Mouse (Mus musculus) kidney, postnatal 0 days (tissue): Measurements from ENCODE around the gene Serp2. TPM values are rescaled to one million over a fixed set of nuclear protein-coding genes. Genes with fewer than 3 reads are reported as not detected.

ENCODE experiments used
- ATAC-seq: fragments of 200-750 bp; cut with Nextera tagmentation; replicated peaks from 2 replicates; pipeline ENCODE4 v1.8.0; 2017; ENCODE audit warnings: low read depth, moderate number of reproducible peaks, moderate TSS enrichment, moderate library complexity; ENCODE audit not compliant: low FRiP score
- DNase-seq: peaks from one replicate; pipeline ENCODE4 v3.0.0-alpha.2; 2016; ENCODE audit warnings: low spot score
- H3K27ac ChIP-seq: fragments of 300-500 bp; sonication (generic); 2 replicates; pipeline ENCODE4 v1.5.1; 2014; ENCODE audit warnings: mild to moderate bottlenecking
- H3K27me3 ChIP-seq: fragments of 300-500 bp; sonication (generic); 2 replicates; pipeline ENCODE4 v1.6.1; 2014; ENCODE audit warnings: low read length, mixed read lengths; ENCODE audit not compliant: insufficient read depth
- H3K36me3 ChIP-seq: fragments of 300-500 bp; sonication (generic); 2 replicates; pipeline ENCODE4 v1.6.1; 2014; ENCODE audit warnings: low read length, mixed read lengths; ENCODE audit not compliant: insufficient read depth
- H3K4me1 ChIP-seq: fragments of 300-500 bp; sonication (generic); replicated peaks from 2 replicates; pipeline ENCODE4 v1.6.1; 2014; ENCODE audit warnings: antibody characterized with exemption, low read length, mixed read lengths; ENCODE audit not compliant: insufficient read depth
- H3K4me2 ChIP-seq: fragments of 300-500 bp; sonication (generic); 2 replicates; pipeline ENCODE4 v1.6.1; 2014; ENCODE audit warnings: mild to moderate bottlenecking, low read length, moderate library complexity, mixed read lengths
- H3K4me3 ChIP-seq: fragments of 300-500 bp; sonication (generic); replicated peaks from 2 replicates; pipeline ENCODE4 v1.5.1; 2014; ENCODE audit warnings: low read depth, low read length
- H3K9ac ChIP-seq: fragments of 300-500 bp; sonication (generic); 2 replicates; pipeline ENCODE4 v1.6.1; 2014; ENCODE audit warnings: low read depth, low read length
- H3K9me3 ChIP-seq: fragments of 300-500 bp; sonication (generic); replicated peaks from 2 replicates; pipeline ENCODE4 v1.6.1; 2016; ENCODE audit warnings: low read length, inconsistent platforms, mixed read lengths
- CTCF ChIP-seq: IDR thresholded peaks from 2 replicates; pipeline ENCODE4 v1.5.1; 2016; ENCODE audit warnings: antibody characterized with exemption, low read depth, mild to moderate bottlenecking, moderate library complexity
- WGBS: fragments of 180-500 bp; shearing (Covaris S2); extraction: QIAGEN DNeasy Blood & Tissue Kit; methylation state at CpG from one replicate; pipeline ENCODE4 v1.1.7; 2014; 5-methylcytosine and 5-hydroxymethylcytosine counted together
- polyA plus RNA-seq: library from polyadenylated mRNA; unstranded; fragments of >200 nt; fragmentation: Nextera tagmentation; extraction: Ambion mirVana; gene quantifications from 2 replicates; pipeline ENCODE4 v1.2.1, GENCODE M21; 2015

Serp2 gene
- polyA plus RNA-seq, 1 experiment from 2014 or later = 13.7 TPM

DNA sequence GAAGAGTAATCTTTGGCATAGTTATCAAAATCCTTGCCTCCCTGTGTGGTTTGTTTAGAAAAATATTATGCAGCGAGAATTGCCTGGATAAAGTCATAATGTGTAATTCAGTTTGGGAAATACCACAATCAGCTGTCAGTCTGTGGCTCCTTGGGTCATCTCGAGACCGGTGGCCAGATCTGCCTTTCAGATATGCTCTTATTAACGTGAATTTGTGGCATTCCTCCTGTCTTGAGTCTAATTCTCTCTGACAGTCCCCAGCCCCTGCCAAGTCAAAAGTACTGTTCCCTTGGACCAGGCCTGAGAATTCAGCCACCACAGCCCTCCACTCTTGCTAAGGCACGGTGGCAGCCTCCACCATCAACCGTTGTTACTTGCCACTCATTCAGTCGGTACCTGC, 44.7 kb downstream of the Serp2 start:
- H3K4me1 ChIP-seq = peaks cover 19% of the 10 kb centered on the region
- no peak for ATAC-seq
- peaks cover 9% of the 10 kb centered on the region; the same call in 1 of the 2 replicates for H3K36me3 ChIP-seq
- no peak overlapping the region for H3K4me3 ChIP-seq
- no peak for TF ChIP-seq CTCF
- no peaks in the 10 kb centered on the region for H3K27me3 ChIP-seq
- no peak overlapping the region for H3K4me2 ChIP-seq
- no peaks in the 10 kb centered on the region for H3K9me3 ChIP-seq
- H3K9ac ChIP-seq = no peak overlapping the region
- no peak for DNase-seq
- WGBS = 88% methylated on average over 7 of the region's 7 CpGs
- no peak overlapping the region for H3K27ac ChIP-seq

DNA sequence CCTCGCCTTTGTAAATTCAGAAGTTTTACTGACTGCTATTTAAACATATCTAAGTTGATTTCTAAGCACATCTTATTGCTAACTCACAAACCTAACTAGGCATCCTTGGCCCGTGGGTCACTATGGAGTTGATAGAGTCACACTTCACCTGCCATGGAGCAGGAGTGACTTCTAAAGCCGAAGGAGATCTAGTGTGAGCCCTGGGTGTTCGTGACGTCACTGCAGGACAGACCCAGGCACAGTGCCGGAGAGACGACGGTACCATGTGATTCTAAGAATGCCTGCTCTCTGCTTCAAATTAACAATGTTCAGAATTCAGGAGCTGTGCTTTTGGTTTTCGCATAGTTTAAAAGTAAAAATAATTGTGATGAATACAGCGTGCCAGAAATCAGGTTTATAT, 48.0 kb downstream of the Serp2 start:
- no peak for TF ChIP-seq CTCF
- Histone ChIP-seq H3K9ac (no peak overlapping the region), H3K27me3 (no peaks in the 10 kb centered on the region), H3K9me3 (no peaks in the 10 kb centered on the region), H3K4me2 (no peak overlapping the region), H3K4me1 (peaks cover 13% of the 10 kb centered on the region; the same call in 1 of the 2 replicates), H3K27ac (no peak overlapping the region), H3K36me3 (peaks cover 18% of the 10 kb centered on the region; the same call in 1 of the 2 replicates), H3K4me3 (no peak overlapping the region)
- no peak for ATAC-seq
- 51% methylated on average over 10 of the region's 10 CpGs for WGBS
- no peak for DNase-seq

DNA sequence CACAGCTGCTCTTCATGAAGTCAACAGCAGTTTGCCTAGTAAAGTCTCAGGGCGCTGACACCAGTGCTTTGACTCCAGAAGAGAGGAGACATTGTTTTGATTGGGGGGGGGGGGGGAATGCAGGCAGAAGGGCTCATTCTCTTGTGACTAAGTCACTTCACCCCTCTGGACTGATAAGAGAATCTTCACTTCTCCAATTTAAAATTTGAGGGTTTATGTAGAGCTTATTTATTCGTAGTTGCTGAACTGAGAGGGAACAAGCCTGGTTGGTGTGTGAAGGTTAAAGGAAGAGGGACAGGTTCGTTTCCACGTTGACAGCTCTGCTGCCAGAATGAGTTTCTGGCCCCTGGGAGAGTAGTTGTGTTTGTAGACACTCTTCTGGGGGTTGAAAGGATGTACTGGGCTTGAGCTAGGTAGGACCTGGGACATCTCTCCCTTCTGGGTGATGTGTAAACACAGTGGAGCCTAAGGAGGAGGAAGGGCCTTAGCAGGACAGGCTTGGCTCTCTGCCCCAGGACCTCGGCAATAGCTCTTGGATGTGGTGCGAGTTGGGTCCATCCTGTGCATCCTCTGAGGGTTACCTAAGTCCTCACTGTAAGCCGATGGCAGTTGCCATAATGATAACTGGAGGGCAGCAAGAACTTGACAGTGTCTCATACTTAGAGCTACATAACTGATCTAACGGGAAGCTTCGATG, 48.7 kb downstream of the Serp2 start:
- ATAC-seq (no peak), DNase-seq (no peak)
- Histone ChIP-seq H3K9me3 (no peaks in the 10 kb centered on the region), H3K4me1 (0 out of 2 replicates have a peak, but pooled peaks cover 10% of the 10 kb centered on the region), H3K9ac (no peak overlapping the region), H3K36me3 (peaks cover 18% of the 10 kb centered on the region; the same call in 1 of the 2 replicates), H3K27me3 (no peaks in the 10 kb centered on the region), H3K4me2 (peak overlapping the region; percentile 88; the same call in 1 of the 2 replicates), H3K27ac (peak overlapping the region; percentile 43; the same call in 1 of the 2 replicates), H3K4me3 (no peak overlapping the region)
- WGBS = 50% methylated on average over 9 of the region's 9 CpGs
- TF ChIP-seq CTCF = no peak

DNA sequence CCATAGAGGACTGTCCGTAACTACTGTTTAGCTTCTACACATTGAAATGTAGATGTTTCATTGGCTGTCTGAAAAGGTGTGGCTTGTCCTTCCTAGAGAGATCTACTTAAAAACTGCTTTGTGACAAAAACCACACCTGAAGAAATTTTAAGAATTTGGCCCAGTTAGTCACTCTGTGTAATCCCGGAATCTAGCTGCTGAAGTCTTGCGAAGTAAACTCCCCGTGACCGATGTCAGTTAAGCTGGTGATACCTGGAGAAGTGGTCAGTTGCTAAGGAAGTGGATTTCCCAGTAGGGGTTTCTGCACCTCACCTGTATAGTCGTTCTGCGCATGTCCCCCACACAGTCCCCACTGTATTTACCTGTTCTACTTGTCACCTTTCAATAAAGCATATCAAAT, 49.3 kb downstream of the Serp2 start:
- H3K9ac ChIP-seq = no peak overlapping the region; the same call in 1 of the 2 replicates
- DNase-seq (no peak), ATAC-seq (no peak)
- H3K9me3 ChIP-seq = no peaks in the 10 kb centered on the region
- peak overlapping the region; percentile 99; the same call in 1 of the 2 replicates for H3K27ac ChIP-seq
- H3K4me2 ChIP-seq = peak overlapping the region; percentile 88
- no peak for TF ChIP-seq CTCF
- peak overlapping the region; percentile 96 for H3K4me3 ChIP-seq
- no peaks in the 10 kb centered on the region for H3K27me3 ChIP-seq
- WGBS = 65% methylated on average over 7 of the region's 7 CpGs
- H3K4me1 ChIP-seq = 0 out of 2 replicates have a peak, but pooled peaks cover 5% of the 10 kb centered on the region
- peaks cover 18% of the 10 kb centered on the region; the same call in 1 of the 2 replicates for H3K36me3 ChIP-seq

DNA sequence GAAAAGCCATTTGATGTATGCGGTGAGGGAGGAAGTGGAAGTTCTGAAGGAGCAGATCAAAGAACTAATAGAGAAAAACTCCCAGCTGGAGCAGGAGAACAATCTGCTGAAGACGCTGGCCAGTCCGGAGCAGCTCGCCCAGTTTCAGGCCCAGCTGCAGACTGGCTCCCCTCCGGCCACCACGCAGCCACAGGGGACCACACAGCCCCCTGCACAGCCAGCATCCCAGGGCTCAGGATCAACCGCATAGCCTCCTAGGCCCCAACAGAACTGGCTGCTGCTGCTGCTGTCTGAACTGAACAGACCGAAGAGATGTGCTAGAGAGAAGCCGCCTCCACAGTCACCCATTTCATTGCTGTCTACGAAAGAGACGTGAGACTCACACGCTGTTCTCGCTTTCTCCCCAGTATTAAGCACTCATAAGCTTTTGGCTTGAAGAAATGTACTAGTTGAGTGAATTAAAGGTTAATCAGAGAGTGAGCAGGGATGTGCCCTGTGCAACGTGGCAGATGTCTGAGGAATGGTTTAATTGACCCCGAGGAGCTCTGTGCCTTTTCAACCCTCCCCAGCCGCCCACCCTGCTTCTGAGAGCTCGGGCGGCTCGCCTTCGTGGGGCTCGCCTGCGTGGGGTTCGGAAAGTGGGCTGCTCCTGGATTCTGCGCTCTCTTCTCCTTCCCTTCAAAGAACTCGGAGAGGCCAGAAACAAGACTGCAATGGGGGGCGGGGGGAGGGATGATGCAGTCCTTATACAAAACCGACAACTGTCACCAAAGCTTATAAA, 50.1 kb downstream of the Serp2 start:
- DNase-seq (peak; percentile 61), ATAC-seq (no peak)
- TF ChIP-seq CTCF = no peak

DNA sequence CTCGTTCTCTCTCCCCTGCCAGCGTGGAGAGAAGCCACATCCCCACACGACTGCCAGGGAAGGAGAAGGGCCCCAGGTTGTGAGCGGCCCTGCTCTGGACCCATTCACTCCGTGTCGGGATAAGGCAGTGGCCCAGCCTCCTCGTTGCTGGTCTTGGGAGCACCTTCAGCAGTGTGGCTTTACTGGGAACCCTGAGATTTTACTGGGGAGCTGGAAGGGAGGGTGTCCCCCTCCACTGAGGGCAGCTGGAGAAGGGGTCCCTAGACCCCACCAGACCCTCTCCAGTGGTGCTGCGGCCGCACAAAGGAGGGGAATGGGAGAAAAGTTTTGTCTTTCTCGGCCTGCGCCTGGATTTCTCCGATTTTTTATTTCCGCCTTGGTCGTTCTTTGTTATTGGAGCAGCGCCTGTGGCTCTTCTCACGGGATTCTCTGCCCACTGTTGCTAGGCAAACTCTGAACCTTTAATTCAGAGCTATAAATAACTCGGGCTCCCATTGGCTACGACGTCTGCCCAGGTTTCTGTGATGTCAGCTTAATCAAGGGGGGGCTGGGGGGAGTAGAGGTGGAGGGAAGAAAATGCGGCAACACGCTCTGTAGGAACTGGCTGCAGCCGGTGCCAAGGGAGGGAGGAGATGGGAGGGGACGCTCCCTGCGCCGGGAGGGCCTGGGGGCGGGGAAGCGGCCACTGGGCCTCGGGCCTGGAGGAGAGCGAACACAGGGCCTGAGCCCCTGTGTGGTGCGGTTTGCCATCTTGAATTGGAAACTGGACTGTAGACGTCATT, 51.1 kb downstream of the Serp2 start:
- WGBS = under 1% methylated on average over 31 of the region's 31 CpGs
- Histone ChIP-seq H3K27ac (peak overlapping the region; percentile 99), H3K9me3 (no peaks in the 10 kb centered on the region), H3K9ac (peak overlapping the region; percentile 98), H3K4me1 (0 out of 2 replicates have a peak, but pooled peaks cover 5% of the 10 kb centered on the region), H3K27me3 (no peaks in the 10 kb centered on the region), H3K4me3 (peak overlapping the region; percentile 96), H3K4me2 (peak overlapping the region; percentile 88), H3K36me3 (peaks cover 18% of the 10 kb centered on the region; the same call in 1 of the 2 replicates)
- DNase-seq (peak; percentile 99), ATAC-seq (peak; percentile 87)
- TF ChIP-seq CTCF = no peak

More for the DNA sequence above, 50.1 kb downstream of the Serp2 start:
- 0 out of 2 replicates have a peak, but pooled peaks cover 5% of the 10 kb centered on the region for H3K4me1 ChIP-seq
- 19% methylated on average over 27 of the region's 27 CpGs for WGBS
- H3K9ac ChIP-seq = peak overlapping the region; percentile 98
- peaks cover 18% of the 10 kb centered on the region; the same call in 1 of the 2 replicates for H3K36me3 ChIP-seq
- no peaks in the 10 kb centered on the region for H3K9me3 ChIP-seq
- H3K27ac ChIP-seq = peak overlapping the region; percentile 99
- no peaks in the 10 kb centered on the region for H3K27me3 ChIP-seq
- H3K4me3 ChIP-seq = peak overlapping the region; percentile 96
- H3K4me2 ChIP-seq = peak overlapping the region; percentile 88
